Mouse (Mus musculus) monocyte, adult 2 months (primary cell): ENCODE measurements around the gene Ak8.

Source experiments
- DNase-seq, 2 experiments: peaks; one replicate each; pipeline ENCODE4 v3.0.0; 2022; ENCODE audit warnings: low spot score in 2 of 2, low read depth in 1 of 2

Ak8 gene

GRCm38 (mm10) chr2:28794623-28795022 lies 94.7 kb downstream of the Ak8 start:
- DNase-seq = no peak

GRCm38 (mm10) chr2:28796298-28796697 lies 96.3 kb downstream of the Ak8 start:
- peak; percentile 8 to 15 for DNase-seq

- DNase-seq = no peak
Measured at GRCm38 (mm10) chr2:28797490-28798106, 97.6 kb downstream of the Ak8 start.

- DNase-seq = no peak
Measured at GRCm38 (mm10) chr2:28798390-28798789, 98.4 kb downstream of the Ak8 start.

- DNase-seq = no peak
Measured at GRCm38 (mm10) chr2:28799575-28799974, 99.6 kb downstream of the Ak8 start.

- no peak for DNase-seq
Measured at GRCm38 (mm10) chr2:28803406-28803805, 103.4 kb downstream of the Ak8 start.

- DNase-seq = no peak
Measured at GRCm38 (mm10) chr2:28808841-28809240, 108.9 kb downstream of the Ak8 start.

- DNase-seq = no peak
Measured at GRCm38 (mm10) chr2:28810260-28811013, 110.5 kb downstream of the Ak8 start.

GRCm38 (mm10) chr2:28818866-28819265 lies 118.9 kb downstream of the Ak8 start:
- no peak for DNase-seq

- no peak for DNase-seq
Measured at GRCm38 (mm10) chr2:28829265-28829664, 129.3 kb downstream of the Ak8 start.

GRCm38 (mm10) chr2:28836181-28836940 lies 136.4 kb downstream of the Ak8 start:
- DNase-seq = no peak

- DNase-seq = no peak
Measured at GRCm38 (mm10) chr2:28839501-28840221, 139.7 kb downstream of the Ak8 start.

GRCm38 (mm10) chr2:28840222-28840951 lies 140.4 kb downstream of the Ak8 start, which contains the start of the genes Gtf3c4 and Ddx31:
Gtf3c4 (minus strand) TSS chr2:28840360.
Ddx31 (plus strand) TSS chr2:28840406.
- peak; percentile 75 to 85 for DNase-seq

GRCm38 (mm10) chr2:28842042-28842441 lies 142.1 kb downstream of the Ak8 start:
- no peak for DNase-seq

- no peak for DNase-seq
Measured at GRCm38 (mm10) chr2:28848879-28849278, 148.9 kb downstream of the Ak8 start.

GRCm38 (mm10) chr2:28852594-28852993 lies 152.6 kb downstream of the Ak8 start:
- DNase-seq = no peak

GRCm38 (mm10) chr2:28855773-28856172 lies 155.8 kb downstream of the Ak8 start:
- DNase-seq = no peak

GRCm38 (mm10) chr2:28859303-28859702 lies 159.3 kb downstream of the Ak8 start:
- no peak for DNase-seq

- no peak for DNase-seq
Measured at GRCm38 (mm10) chr2:28860678-28861423, 160.9 kb downstream of the Ak8 start.
